Mouse (Mus musculus) midbrain, embryonic 14.5 days (tissue): ENCODE results near the gene Bub3. TPM values are rescaled to one million over a fixed set of nuclear protein-coding genes. Genes with fewer than 3 reads are reported as not detected.

Experiments used
- ATAC-seq: fragments of 200-750 bp; cut with Nextera tagmentation; 2 replicates; pipeline ENCODE4 v1.8.0; 2017; ENCODE audit warnings: moderate number of reproducible peaks, moderate library complexity; ENCODE audit not compliant: low FRiP score, low TSS enrichment
- DNase-seq: peaks from one replicate; pipeline ENCODE4 v3.0.0-alpha.2; 2015
- H3K27ac ChIP-seq: fragments of 300-500 bp; sonication (generic); replicated peaks from 2 replicates; pipeline ENCODE4 v1.5.1; 2014; ENCODE audit warnings: mild to moderate bottlenecking, low read depth, low read length, moderate library complexity
- H3K27me3 ChIP-seq: fragments of 300-500 bp; sonication (generic); 2 replicates; pipeline ENCODE4 v1.6.1; 2014; ENCODE audit warnings: low read length, control low read depth, mixed read lengths; ENCODE audit not compliant: control insufficient read depth, insufficient read depth
- H3K36me3 ChIP-seq: fragments of 300-500 bp; sonication (generic); 2 replicates; pipeline ENCODE4 v1.6.1; 2014; ENCODE audit warnings: low read length, control low read depth; ENCODE audit not compliant: control insufficient read depth, insufficient read depth
- H3K4me1 ChIP-seq: fragments of 300-500 bp; sonication (generic); 2 replicates; pipeline ENCODE4 v1.6.1; 2014; ENCODE audit warnings: mild to moderate bottlenecking, antibody characterized with exemption, low read length, control low read depth; ENCODE audit not compliant: control insufficient read depth, insufficient read depth
- H3K4me2 ChIP-seq: fragments of 300-500 bp; sonication (generic); 2 replicates; pipeline ENCODE4 v1.6.1; 2014; ENCODE audit warnings: mild to moderate bottlenecking, low read length, moderate library complexity
- H3K4me3 ChIP-seq: fragments of 300-500 bp; sonication (generic); replicated peaks from 2 replicates; pipeline ENCODE4 v1.5.1; 2014; ENCODE audit warnings: low read depth, low read length
- H3K9ac ChIP-seq: fragments of 300-500 bp; sonication (generic); replicated peaks from 2 replicates; pipeline ENCODE4 v1.6.1; 2014; ENCODE audit warnings: mild to moderate bottlenecking, low read length, moderate library complexity
- H3K9me3 ChIP-seq: fragments of 300-500 bp; sonication (generic); 2 replicates; pipeline ENCODE4 v1.6.1; 2016; ENCODE audit warnings: low read length, control low read depth, mixed read lengths; ENCODE audit not compliant: control insufficient read depth
- WGBS: fragments of 180-500 bp; shearing (Covaris S2); extraction: QIAGEN DNeasy Blood & Tissue Kit; methylation state at CpG from one replicate; pipeline ENCODE4 v1.1.7; 2014; 5-methylcytosine and 5-hydroxymethylcytosine counted together
- polyA plus RNA-seq: library from polyadenylated mRNA; unstranded; fragments of >200 nt; fragmentation: Nextera tagmentation; extraction: Ambion mirVana; gene quantifications from 2 replicates; pipeline ENCODE4 v1.2.1, GENCODE M21; 2014

The Bub3 gene
- polyA plus RNA-seq, 1 experiment from 2014 or later, result 169 TPM

DNA sequence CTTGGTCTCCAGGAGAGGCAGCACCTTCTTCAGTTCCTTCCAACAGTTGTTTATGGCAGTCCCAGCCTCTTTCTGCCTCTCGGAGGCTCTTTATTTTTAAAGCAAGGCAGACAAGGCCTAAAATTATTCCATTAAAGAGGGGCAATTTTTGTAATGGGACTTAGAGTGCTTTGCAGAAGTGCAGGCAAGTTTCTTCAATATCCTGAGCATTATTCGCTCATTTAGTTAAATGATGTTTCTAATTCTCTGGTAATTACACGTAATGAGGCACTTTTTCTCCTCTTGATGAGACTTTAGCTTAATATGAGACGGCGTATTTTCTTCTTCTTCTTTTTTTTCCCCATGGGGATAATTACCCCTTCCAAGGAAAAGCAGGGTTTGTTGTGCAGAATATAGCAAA, 25.5 kb downstream of the Bub3 start:
- WGBS, result 90% methylated on average over 5 of the region's 5 CpGs
- no peaks in the 10 kb centered on the region for H3K36me3 ChIP-seq
- ATAC-seq, result no peak
- H3K27me3 ChIP-seq, result no peaks in the 10 kb centered on the region
- no peak overlapping the region for H3K4me2 ChIP-seq
- no peaks in the 10 kb centered on the region for H3K9me3 ChIP-seq
- H3K9ac ChIP-seq, result no peak overlapping the region
- no peak for DNase-seq
- no peak overlapping the region for H3K27ac ChIP-seq
- H3K4me3 ChIP-seq, result no peak overlapping the region
- H3K4me1 ChIP-seq, result no peaks in the 10 kb centered on the region

DNA sequence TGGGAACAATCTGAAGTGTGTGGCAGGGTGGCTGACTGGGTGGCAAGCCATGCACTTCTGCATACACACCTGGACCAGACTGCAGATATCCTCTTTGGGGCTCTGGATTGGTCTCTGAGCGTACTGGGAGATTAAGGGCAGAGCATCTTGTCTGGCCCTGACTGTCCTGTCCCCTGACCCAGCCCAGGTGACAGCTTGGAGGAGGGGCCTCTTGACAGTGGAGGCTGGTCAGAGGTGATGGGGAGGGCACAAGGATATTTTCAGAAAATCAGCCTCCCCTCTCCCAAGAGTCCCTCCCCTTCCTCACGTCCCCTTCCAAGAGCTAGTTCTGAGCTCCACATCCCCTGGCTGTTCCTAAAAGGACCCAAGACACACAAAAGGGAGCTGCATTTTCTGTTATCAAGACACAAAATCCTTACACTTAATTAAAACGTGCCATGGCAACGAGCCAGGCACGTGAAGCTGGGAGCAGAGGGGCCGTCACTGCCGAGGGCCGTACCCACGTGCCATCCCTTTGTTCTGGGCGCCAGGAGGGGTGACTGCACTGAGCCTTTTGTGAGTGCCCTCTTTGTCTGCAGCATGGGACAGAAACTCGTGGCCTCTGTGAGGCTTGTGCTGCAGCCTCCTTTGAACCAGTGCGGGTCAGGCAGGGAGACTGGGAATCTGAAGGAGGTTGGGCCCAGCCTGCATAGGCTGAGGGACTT, 37.9 kb downstream of the Bub3 start:
- peaks cover 22% of the 10 kb centered on the region for H3K4me1 ChIP-seq
- H3K9ac ChIP-seq, result peak overlapping the region; percentile 27; the same call in 1 of the 2 replicates
- peak overlapping the region; percentile 25 for H3K4me2 ChIP-seq
- H3K27me3 ChIP-seq, result peaks cover 27% of the 10 kb centered on the region
- H3K4me3 ChIP-seq, result no peak overlapping the region
- DNase-seq (peak; percentile 79), ATAC-seq (peak; percentile 76; the same call in 1 of the 2 replicates)
- H3K9me3 ChIP-seq, result no peaks in the 10 kb centered on the region
- no peaks in the 10 kb centered on the region for H3K36me3 ChIP-seq
- peak overlapping the region; percentile 70 for H3K27ac ChIP-seq
- 2% methylated on average over 12 of the region's 12 CpGs for WGBS

DNA sequence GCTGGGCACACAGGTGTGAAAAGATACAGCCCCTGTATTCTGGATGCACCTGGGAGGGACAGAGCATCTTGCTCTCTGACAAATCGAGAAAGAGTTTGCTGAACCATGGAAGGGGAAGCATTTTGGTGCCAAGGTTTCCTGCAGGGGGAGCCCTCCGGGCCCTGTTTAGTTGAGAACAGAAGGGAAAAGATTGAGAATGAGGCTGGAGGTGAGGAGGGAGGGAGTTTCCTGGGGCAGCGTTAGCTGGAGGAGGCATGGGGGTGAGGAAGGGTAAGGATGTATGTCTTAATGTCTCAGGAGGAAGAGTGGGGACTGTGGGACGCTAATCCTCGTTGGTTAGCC, 38.4 kb downstream of the Bub3 start:
- H3K27me3 ChIP-seq, result peaks cover 27% of the 10 kb centered on the region
- H3K36me3 ChIP-seq, result no peaks in the 10 kb centered on the region
- no peak for ATAC-seq
- peak overlapping the region; percentile 25 for H3K4me2 ChIP-seq
- peak; percentile 81 for DNase-seq
- H3K4me3 ChIP-seq, result no peak overlapping the region
- 2% methylated on average over 5 of the region's 5 CpGs for WGBS
- peak overlapping the region; percentile 27; the same call in 1 of the 2 replicates for H3K9ac ChIP-seq
- peak overlapping the region; percentile 70 for H3K27ac ChIP-seq
- peaks cover 26% of the 10 kb centered on the region for H3K4me1 ChIP-seq
- no peaks in the 10 kb centered on the region for H3K9me3 ChIP-seq

DNA sequence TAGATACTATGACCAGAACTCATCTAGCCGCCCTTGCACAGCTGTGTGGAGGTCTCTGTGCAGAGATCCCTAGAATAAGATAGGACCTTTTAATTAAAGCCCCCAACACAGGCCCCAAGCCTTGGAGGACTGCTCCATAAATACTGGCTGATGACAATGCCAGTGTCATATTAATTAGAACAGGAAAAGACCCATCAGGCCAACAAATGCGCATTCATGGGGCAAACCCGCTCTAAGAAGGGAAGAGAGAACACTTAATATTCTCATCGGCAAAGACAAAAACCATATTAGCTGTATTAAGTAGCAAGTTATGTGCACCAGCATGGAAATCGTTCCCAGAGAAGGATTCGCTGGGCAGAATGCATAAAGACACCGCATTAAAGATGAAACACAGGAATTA, 42.1 kb downstream of the Bub3 start:
- peaks cover 26% of the 10 kb centered on the region for H3K4me1 ChIP-seq
- H3K27ac ChIP-seq, result 0 out of 2 replicates have a peak overlapping the region, but pooled peaks have one; percentile 32
- H3K4me2 ChIP-seq, result no peak overlapping the region
- no peak overlapping the region for H3K4me3 ChIP-seq
- H3K36me3 ChIP-seq, result no peaks in the 10 kb centered on the region
- 63% methylated on average over 7 of the region's 7 CpGs for WGBS
- H3K27me3 ChIP-seq, result peaks cover 23% of the 10 kb centered on the region
- no peak for ATAC-seq
- H3K9ac ChIP-seq, result no peak overlapping the region
- H3K9me3 ChIP-seq, result no peaks in the 10 kb centered on the region
- DNase-seq, result peak; percentile 40

DNA sequence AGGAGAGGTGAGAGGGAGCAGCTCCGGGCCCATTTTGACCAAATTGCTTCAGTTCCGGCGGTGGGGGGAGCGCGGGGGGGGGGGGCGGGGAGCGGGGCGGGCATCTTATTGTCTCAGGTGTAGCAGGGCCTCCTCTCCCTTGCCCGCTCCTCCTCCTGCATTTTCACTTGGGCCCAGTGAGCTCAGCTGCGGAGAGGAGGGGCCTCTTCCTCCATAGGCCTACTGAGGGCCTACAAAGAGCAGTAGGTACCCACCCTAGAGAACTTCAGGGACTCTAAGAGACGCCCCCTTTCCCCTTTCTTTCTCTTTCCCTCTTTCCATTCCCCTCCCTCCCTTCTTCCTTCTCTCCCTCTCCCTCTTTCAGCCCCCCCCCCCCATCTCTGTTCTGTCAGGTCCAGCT, 43.2 kb downstream of the Bub3 start:
- H3K4me3 ChIP-seq, result no peak overlapping the region
- no peaks in the 10 kb centered on the region for H3K9me3 ChIP-seq
- no peak for DNase-seq
- no peak overlapping the region for H3K4me2 ChIP-seq
- peaks cover 23% of the 10 kb centered on the region for H3K27me3 ChIP-seq
- WGBS, result 3% methylated on average over 11 of the region's 11 CpGs
- ATAC-seq, result no peak
- H3K36me3 ChIP-seq, result no peaks in the 10 kb centered on the region
- H3K9ac ChIP-seq, result no peak overlapping the region
- H3K4me1 ChIP-seq, result peaks cover 21% of the 10 kb centered on the region
- H3K27ac ChIP-seq, result no peak overlapping the region

DNA sequence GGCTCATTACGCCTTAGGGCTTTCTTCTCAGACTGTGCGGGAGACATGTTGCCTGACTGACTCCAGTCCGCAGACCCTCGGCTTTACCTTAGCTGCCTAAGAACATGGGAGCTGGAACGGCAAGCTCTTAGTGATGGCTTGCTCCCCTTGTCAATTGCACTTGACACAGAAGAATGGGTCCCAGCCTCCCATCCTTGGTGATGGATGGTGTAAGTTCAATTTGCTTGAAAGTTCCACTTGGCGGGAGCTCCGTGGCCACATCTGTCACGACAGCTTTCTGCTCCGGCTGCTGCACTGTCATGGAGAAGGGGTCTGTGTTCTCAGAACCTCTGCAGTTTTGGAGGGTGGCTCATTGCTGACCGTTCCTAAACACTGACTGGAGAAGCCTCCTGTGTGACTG, 44.9 kb downstream of the Bub3 start:
- H3K27me3 ChIP-seq, result peaks cover 18% of the 10 kb centered on the region
- no peaks in the 10 kb centered on the region for H3K9me3 ChIP-seq
- no peak overlapping the region for H3K4me3 ChIP-seq
- H3K4me1 ChIP-seq, result peaks cover 13% of the 10 kb centered on the region; the same call in 1 of the 2 replicates
- no peak overlapping the region for H3K9ac ChIP-seq
- DNase-seq (no peak), ATAC-seq (no peak)
- 95% methylated on average over 10 of the region's 10 CpGs for WGBS
- H3K4me2 ChIP-seq, result no peak overlapping the region
- H3K27ac ChIP-seq, result no peak overlapping the region
- H3K36me3 ChIP-seq, result no peaks in the 10 kb centered on the region

DNA sequence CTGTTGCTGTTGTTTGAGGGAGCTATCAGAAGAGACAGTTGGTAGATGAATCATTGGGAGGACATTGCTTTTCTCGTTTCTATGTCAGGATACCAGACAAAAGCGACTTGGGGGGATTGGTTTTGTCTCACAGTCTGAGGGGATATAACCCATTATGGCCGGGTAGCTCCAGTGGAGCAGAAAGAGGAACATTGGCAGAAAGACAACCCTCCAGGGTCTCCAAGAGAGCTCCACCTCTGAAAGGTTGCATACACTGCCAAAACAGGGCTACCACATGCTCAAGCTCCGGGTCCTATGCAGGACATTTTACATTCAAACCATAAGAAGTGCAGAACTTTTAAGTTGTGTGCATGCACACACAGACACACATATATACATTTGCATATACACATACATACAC, 45.5 kb downstream of the Bub3 start:
- ATAC-seq (no peak), DNase-seq (no peak)
- peaks cover 13% of the 10 kb centered on the region; the same call in 1 of the 2 replicates for H3K4me1 ChIP-seq
- no peak overlapping the region for H3K27ac ChIP-seq
- H3K9me3 ChIP-seq, result no peaks in the 10 kb centered on the region
- H3K27me3 ChIP-seq, result peaks cover 13% of the 10 kb centered on the region
- 64% methylated on average over 4 of the region's 4 CpGs for WGBS
- H3K4me2 ChIP-seq, result no peak overlapping the region
- no peak overlapping the region for H3K4me3 ChIP-seq
- no peak overlapping the region for H3K9ac ChIP-seq
- H3K36me3 ChIP-seq, result no peaks in the 10 kb centered on the region

DNA sequence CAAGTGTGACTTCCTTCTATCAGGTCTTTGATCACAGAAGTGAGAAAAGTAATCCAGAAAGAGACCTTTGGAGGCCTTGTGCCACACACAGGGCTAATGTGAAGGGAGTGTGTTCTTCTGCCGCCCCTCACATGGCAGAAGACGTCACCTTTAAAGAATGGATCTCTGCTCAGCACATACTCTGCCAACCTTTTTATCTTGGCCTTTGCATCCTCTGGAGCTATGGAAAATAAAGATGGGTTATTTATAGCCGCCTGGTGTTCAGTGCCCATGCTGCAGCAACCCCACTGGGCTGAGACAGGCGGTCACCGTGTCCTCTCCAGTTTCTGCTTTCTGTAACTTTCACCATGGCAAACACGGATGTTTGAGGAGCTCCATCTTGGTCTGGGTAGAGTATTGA, 48.0 kb downstream of the Bub3 start:
- no peak for ATAC-seq

DNA sequence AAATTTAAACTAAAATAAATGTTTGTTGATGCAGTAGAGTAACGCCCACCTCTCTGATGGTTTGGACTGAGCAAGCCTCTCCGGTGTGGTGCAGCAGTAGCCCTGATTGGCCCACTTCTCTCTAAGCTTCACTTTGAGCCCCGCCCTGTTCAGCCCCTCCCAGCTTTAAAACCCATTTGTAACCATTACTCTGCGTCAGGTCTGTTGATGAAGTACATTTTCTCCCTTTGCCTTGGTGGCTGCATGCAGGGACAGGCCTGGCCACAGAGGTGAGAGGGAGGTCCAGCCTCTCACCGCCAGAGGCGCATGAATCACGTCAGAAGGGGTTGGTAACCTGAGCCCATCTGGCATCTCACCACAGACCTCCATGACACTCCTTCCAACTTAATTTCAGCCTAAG, 49.7 kb downstream of the Bub3 start:
- no peak overlapping the region for H3K4me2 ChIP-seq
- H3K9ac ChIP-seq, result no peak overlapping the region
- DNase-seq, result no peak
- peaks cover 7% of the 10 kb centered on the region; the same call in 1 of the 2 replicates for H3K27me3 ChIP-seq
- H3K9me3 ChIP-seq, result no peaks in the 10 kb centered on the region
- no peaks in the 10 kb centered on the region for H3K4me1 ChIP-seq
- ATAC-seq, result no peak
- H3K27ac ChIP-seq, result no peak overlapping the region
- H3K36me3 ChIP-seq, result no peaks in the 10 kb centered on the region
- H3K4me3 ChIP-seq, result no peak overlapping the region
- WGBS, result 41% methylated on average over 7 of the region's 7 CpGs

More for the DNA sequence above, 48.0 kb downstream of the Bub3 start:
- no peaks in the 10 kb centered on the region for H3K9me3 ChIP-seq
- H3K4me2 ChIP-seq, result no peak overlapping the region
- H3K27ac ChIP-seq, result no peak overlapping the region
- no peak overlapping the region for H3K4me3 ChIP-seq
- no peak for DNase-seq
- 90% methylated on average over 6 of the region's 6 CpGs for WGBS
- 0 out of 2 replicates have a peak, but pooled peaks cover 3% of the 10 kb centered on the region for H3K4me1 ChIP-seq
- peaks cover 7% of the 10 kb centered on the region; the same call in 1 of the 2 replicates for H3K27me3 ChIP-seq
- H3K36me3 ChIP-seq, result no peaks in the 10 kb centered on the region
- H3K9ac ChIP-seq, result no peak overlapping the region
